Mouse (Mus musculus): ENCODE measurements around the gene Tmem110.

- TF ChIP-seq POLR2A (IDR thresholded peaks at IDR 0.05; ENCODE audit: low read depth, low read length) (no peak), CTCF (IDR thresholded peaks at IDR 0.05; ENCODE audit: borderline replicate concordance, insufficient read depth, low read length) (no peak)
These were observed 87.3 kb downstream of the Tmem110 start for GRCm38 (mm10) chr14:30912641-30913040.
